In the genomic region with DNA sequence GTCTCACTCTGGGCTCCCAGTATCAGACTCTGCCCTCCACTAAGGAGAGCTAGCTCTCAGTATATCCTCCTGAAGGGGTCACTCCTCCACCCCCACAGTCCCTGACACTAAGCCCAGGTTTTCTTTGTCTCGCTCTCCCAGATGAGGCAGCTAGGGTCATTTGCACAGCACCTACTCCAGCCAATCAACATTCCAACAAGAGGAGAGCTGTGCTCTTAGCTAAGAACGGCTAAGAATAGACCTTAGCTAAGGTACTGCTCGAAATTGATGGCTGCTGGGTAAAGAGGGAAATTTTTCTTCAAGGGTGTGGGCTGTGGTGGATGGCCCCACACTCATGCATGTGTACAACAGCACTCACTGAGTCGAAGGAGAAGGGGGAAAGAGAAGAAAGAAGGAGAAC, we compare ENCODE assay signal across 9 mouse cellular contexts.
DNase-seq lines count a peak whose midpoint lies in the region; ATAC-seq lines count a peak whose summit lies in the region.
"Had no signal": no experiment of that assay in that cellular context is flagged by ENCODE, and none has a peak within 500 bp of the region (broad histone marks: within the 10 kb centered on the region; RNA-seq: fewer than 3 reads in every experiment).

No protein-coding gene starts in this region.

- no peak for ATAC-seq in neural tube, embryonic 11.5 days (ENCODE audit: insufficient read depth, low FRiP score, low TSS enrichment)
- ATAC-seq in lung, embryonic 15.5 days (ENCODE audit: borderline replicate concordance, extremely low read depth, low FRiP score, low TSS enrichment) = peak; percentile 37; the same call in 1 of the 2 replicates

- 18% methylated on average over 4 of the region's 4 CpGs for WGBS in neural tube, embryonic 11.5 days
- 26% methylated on average over 4 of the region's 4 CpGs for WGBS in hindbrain, embryonic 10.5 days
- WGBS in lung, embryonic 15.5 days = 28% methylated on average over 4 of the region's 4 CpGs

- H3K4me3 ChIP-seq in neural tube, embryonic 11.5 days (ENCODE audit: low read depth, low read length) = no peak overlapping the region
- peak overlapping the region; percentile 49 for H3K4me3 ChIP-seq in hindbrain, embryonic 10.5 days
- H3K4me3 ChIP-seq in lung, embryonic 15.5 days = no peak overlapping the region

- no peak overlapping the region for H3K9ac ChIP-seq in neural tube, embryonic 11.5 days (ENCODE audit: low read length)
- H3K9ac ChIP-seq in lung, embryonic 15.5 days = peak overlapping the region; percentile 36; the same call in 1 of the 2 replicates

- H3K36me3 ChIP-seq in neural tube, embryonic 11.5 days (ENCODE audit: control insufficient read depth, insufficient read depth, low read length) = no peaks in the 10 kb centered on the region
- no peaks in the 10 kb centered on the region for H3K36me3 ChIP-seq in hindbrain, embryonic 10.5 days
- H3K36me3 ChIP-seq in lung, embryonic 15.5 days = no peaks in the 10 kb centered on the region

- no peaks in the 10 kb centered on the region for H3K9me3 ChIP-seq in neural tube, embryonic 11.5 days (ENCODE audit: control insufficient read depth, low read length)
- H3K9me3 ChIP-seq in hindbrain, embryonic 10.5 days = no peaks in the 10 kb centered on the region
- H3K9me3 ChIP-seq in lung, embryonic 15.5 days = no peaks in the 10 kb centered on the region

- H3K4me1 ChIP-seq in neural tube, embryonic 11.5 days (ENCODE audit: control insufficient read depth, insufficient read depth, low read length) = no peaks in the 10 kb centered on the region
- peaks cover 10% of the 10 kb centered on the region for H3K4me1 ChIP-seq in hindbrain, embryonic 10.5 days (replicated peaks)
- H3K4me1 ChIP-seq in lung, embryonic 15.5 days = no peaks in the 10 kb centered on the region

- no peak overlapping the region for H3K27ac ChIP-seq in neural tube, embryonic 11.5 days (ENCODE audit: low read depth, low read length)
- peak overlapping the region; percentile 67 for H3K27ac ChIP-seq in hindbrain, embryonic 10.5 days
- no peak overlapping the region for H3K27ac ChIP-seq in lung, embryonic 15.5 days

- no peaks in the 10 kb centered on the region for H3K27me3 ChIP-seq in neural tube, embryonic 11.5 days (ENCODE audit: control insufficient read depth, insufficient read depth, low read length)
- peaks cover 8% of the 10 kb centered on the region; the same call in 1 of the 2 replicates for H3K27me3 ChIP-seq in hindbrain, embryonic 10.5 days (ENCODE audit: insufficient read depth, poor library complexity, severe bottlenecking)
- H3K27me3 ChIP-seq in lung, embryonic 15.5 days = no peaks in the 10 kb centered on the region

- no peak for DNase-seq in neural tube, embryonic 11.5 days (ENCODE audit: low spot score)
- no peak for DNase-seq in neural tube, embryonic 10.5 days (ENCODE audit: extremely low spot score, low spot score)
- no peak for DNase-seq in hindbrain, embryonic 10.5 days (ENCODE audit: low spot score)
- DNase-seq in adrenal gland, postnatal 10 days = no peak
- DNase-seq in gastrocnemius, adult 8-10 months (ENCODE audit: low spot score in 2 of 2) = no peak
- no peak for DNase-seq in urinary bladder, postnatal 10 days (ENCODE audit: low spot score)
- DNase-seq in urinary bladder, adult 2 months (ENCODE audit: low spot score) = no peak
- DNase-seq: kidney, adult 8-10 months had no signal

- H3K4me2 ChIP-seq in neural tube, embryonic 11.5 days (ENCODE audit: low read depth) = peak overlapping the region; percentile 47; the same call in 1 of the 2 replicates
- H3K4me2 ChIP-seq in lung, embryonic 15.5 days = peak overlapping the region; percentile 62
